Mouse (Mus musculus) kidney, adult 2 months (tissue): ENCODE data around the gene Smg1. TPM values are rescaled to one million over a fixed set of nuclear protein-coding genes. Genes with fewer than 3 reads are reported as not detected.
"Not testable (repeated sequence)": the region's sequence is repeated elsewhere in the genome, so short reads cannot be mapped to it uniquely, and the experiment has no call there.

Source experiments
- DNase-seq: peaks from one replicate; pipeline ENCODE4 v3.0.0; 2021
- H3K27ac ChIP-seq: fragments of 200-500 bp; 2 replicates; pipeline ENCODE4 v1.5.1; 2012; ENCODE audit warnings: low read depth, low read length, control low read depth, inconsistent platforms; ENCODE audit not compliant: insufficient read depth
- H3K27me3 ChIP-seq: fragments of 200-500 bp; replicated peaks from 2 replicates; pipeline ENCODE4 v1.6.1; 2012; ENCODE audit warnings: mild to moderate bottlenecking, moderate library complexity, low read length, inconsistent platforms; ENCODE audit not compliant: control insufficient read depth, insufficient read depth
- H3K36me3 ChIP-seq: fragments of 200-500 bp; 2 replicates; pipeline ENCODE4 v1.6.1; 2012; ENCODE audit warnings: mild to moderate bottlenecking, moderate library complexity, low read length, inconsistent platforms; ENCODE audit not compliant: control insufficient read depth, insufficient read depth
- H3K4me1 ChIP-seq: fragments of 200-500 bp; 2 replicates; pipeline ENCODE4 v1.6.1; 2011; ENCODE audit warnings: low read length; ENCODE audit not compliant: control insufficient read depth, insufficient read depth
- H3K4me3 ChIP-seq: fragments of 200-500 bp; 2 replicates; pipeline ENCODE4 v1.5.1; 2011; ENCODE audit warnings: mild to moderate bottlenecking, low read depth, low read length, control low read depth; ENCODE audit not compliant: insufficient read depth
- CTCF ChIP-seq: fragments of 200-500 bp; conservative IDR thresholded peaks from 2 replicates; pipeline ENCODE4 v1.5.1; 2011; ENCODE audit warnings: low read depth, mild to moderate bottlenecking, control low read depth, low read length, moderate library complexity, mixed read lengths; ENCODE audit not compliant: insufficient read depth, insufficient read length
- POLR2A ChIP-seq: fragments of 200-500 bp; IDR thresholded peaks from one replicate; pipeline ENCODE4 v1.6.1; 2011; ENCODE audit warnings: low read depth, low read length, control low read depth
- WGBS: fragments of 180-500 bp; shearing (Covaris S2); methylation state at CpG from one replicate; pipeline ENCODE4 v1.1.7; 2018; 5-methylcytosine and 5-hydroxymethylcytosine counted together
- polyA plus RNA-seq: library from polyadenylated mRNA; depleted of rRNA; stranded (reverse); fragments of >200 nt; gene quantifications from 2 replicates; pipeline ENCODE4 v1.2.3, GENCODE M21; 2012

Smg1 gene
- polyA plus RNA-seq, 1 experiment, result 15.5 TPM

GRCm38 (mm10) chr7:118181123-118181522, 62.3 kb downstream of the Smg1 start:
- H3K4me3 ChIP-seq, result no peak overlapping the region
- no peaks in the 10 kb centered on the region for H3K27me3 ChIP-seq
- no peaks in the 10 kb centered on the region for H3K4me1 ChIP-seq
- WGBS, result 94% methylated on average over 3 of the region's 3 CpGs
- H3K36me3 ChIP-seq, result peaks cover 16% of the 10 kb centered on the region
- no peak for TF ChIP-seq CTCF
- TF ChIP-seq POLR2A, result no peak
- DNase-seq, result no peak
- H3K27ac ChIP-seq, result no peak overlapping the region; the same call in 1 of the 2 replicates

- TF ChIP-seq POLR2A (no peak), CTCF (no peak)
- peaks cover 12% of the 10 kb centered on the region for H3K36me3 ChIP-seq
- whole genome bisulfite sequencing, result 90% methylated on average over 3 of the region's 3 CpGs
Measured at GRCm38 (mm10) chr7:118179782-118180181, 63.7 kb downstream of the Smg1 start.

GRCm38 (mm10) chr7:118175821-118176355, 67.6 kb downstream of the Smg1 start:
- Histone ChIP-seq H3K27ac (no peak overlapping the region), H3K36me3 (peaks cover 11% of the 10 kb centered on the region), H3K4me3 (no peak overlapping the region), H3K4me1 (peaks cover 3% of the 10 kb centered on the region; the same call in 1 of the 2 replicates), H3K27me3 (no peaks in the 10 kb centered on the region)
- peak; percentile 60 for DNase-seq
- TF ChIP-seq CTCF (no peak), POLR2A (no peak)
- WGBS, result 52% methylated on average over 1 of the region's 1 CpGs

More at GRCm38 (mm10) chr7:118179782-118180181, 63.7 kb downstream of the Smg1 start:
- peaks cover 3% of the 10 kb centered on the region; the same call in 1 of the 2 replicates for H3K4me1 ChIP-seq
- no peak overlapping the region for H3K4me3 ChIP-seq
- H3K27me3 ChIP-seq, result no peaks in the 10 kb centered on the region
- no peak overlapping the region for H3K27ac ChIP-seq
- DNase-seq, result no peak

- H3K36me3 ChIP-seq, result peaks cover 20% of the 10 kb centered on the region
- 84% methylated on average over 2 of the region's 2 CpGs for WGBS
- not testable (repeated sequence) for H3K4me1 ChIP-seq, H3K27ac ChIP-seq, H3K27me3 ChIP-seq, H3K4me3 ChIP-seq, DNase-seq
Measured at GRCm38 (mm10) chr7:118170125-118170524, 73.3 kb downstream of the Smg1 start.

- Histone ChIP-seq H3K27ac (no peak overlapping the region), H3K27me3 (no peaks in the 10 kb centered on the region), H3K4me3 (no peak overlapping the region), H3K36me3 (peaks cover 15% of the 10 kb centered on the region), H3K4me1 (no peaks in the 10 kb centered on the region)
- 88% methylated on average over 8 of the region's 8 CpGs for WGBS
- no peak for TF ChIP-seq CTCF
- TF ChIP-seq POLR2A, result no peak
- DNase-seq, result no peak
Measured at GRCm38 (mm10) chr7:118163006-118163405, 80.5 kb downstream of the Smg1 start.

GRCm38 (mm10) chr7:118160121-118160520, 83.3 kb downstream of the Smg1 start:
- Histone ChIP-seq H3K4me3 (no peak overlapping the region), H3K27me3 (no peaks in the 10 kb centered on the region), H3K4me1 (no peaks in the 10 kb centered on the region), H3K36me3 (peaks cover 13% of the 10 kb centered on the region), H3K27ac (no peak overlapping the region)
- 75% methylated on average over 3 of the region's 3 CpGs for WGBS
- DNase-seq, result no peak
- TF ChIP-seq POLR2A (no peak), CTCF (no peak)

- Histone ChIP-seq H3K4me1 (no peaks in the 10 kb centered on the region), H3K27ac (no peak overlapping the region), H3K4me3 (no peak overlapping the region), H3K27me3 (no peaks in the 10 kb centered on the region), H3K36me3 (peaks cover 22% of the 10 kb centered on the region)
- 77% methylated on average over 7 of the region's 7 CpGs for WGBS
- DNase-seq, result no peak
- TF ChIP-seq CTCF, result no peak
- TF ChIP-seq POLR2A, result no peak
Measured at GRCm38 (mm10) chr7:118156461-118156860, 87.0 kb downstream of the Smg1 start.
